Comparison of ENCODE assay signal across 8 mouse cellular contexts in genomic region chr4:106776998-106777397, GRCm38 (mm10). TPM values are rescaled to one million over a fixed set of nuclear protein-coding genes. Genes with fewer than 3 reads are reported as not detected.
DNase-seq lines count a peak whose midpoint lies in the region; ATAC-seq and TF ChIP-seq lines count a peak whose summit lies in the region.

No protein-coding gene starts in this region.

- peak; percentile 26 for DNase-seq in lung, postnatal 0 days (ENCODE audit: low spot score)
- DNase-seq in lung, adult 18-20 months: no peak
- DNase-seq in midbrain, embryonic 10.5 days (ENCODE audit: low spot score): peak; percentile 64
- no peak for DNase-seq in ovary, postnatal 14 days (ENCODE audit: low spot score)
- DNase-seq in kidney, postnatal 14 days: no peak
- DNase-seq in urinary bladder, adult 2 months (ENCODE audit: low spot score): no peak

- H3K36me3 ChIP-seq in lung, postnatal 0 days (ENCODE audit: insufficient read depth, low read length): no peaks in the 10 kb centered on the region
- no peaks in the 10 kb centered on the region for H3K36me3 ChIP-seq in hindbrain, embryonic 15.5 days
- H3K36me3 ChIP-seq in midbrain, embryonic 10.5 days: no peaks in the 10 kb centered on the region

- no peak for TF ChIP-seq EP300 in lung, postnatal 0 days (IDR thresholded peaks at IDR 0.05)

- H3K4me3 ChIP-seq in lung, postnatal 0 days (ENCODE audit: low read depth, low read length): no peak overlapping the region
- no peak overlapping the region for H3K4me3 ChIP-seq in hindbrain, embryonic 15.5 days
- H3K4me3 ChIP-seq in midbrain, embryonic 10.5 days: no peak overlapping the region

- peaks cover 7% of the 10 kb centered on the region; the same call in 1 of the 2 replicates for H3K4me1 ChIP-seq in lung, postnatal 0 days (ENCODE audit: insufficient read depth, low read depth, low read length)
- peaks cover 42% of the 10 kb centered on the region for H3K4me1 ChIP-seq in hindbrain, embryonic 15.5 days (replicated peaks)
- H3K4me1 ChIP-seq in midbrain, embryonic 10.5 days: peaks cover 55% of the 10 kb centered on the region

- ATAC-seq in lung, postnatal 0 days: no peak
- peak; percentile 67 for ATAC-seq in hindbrain, embryonic 15.5 days (ENCODE audit: low FRiP score, low read depth)
- no peak for ATAC-seq in megakaryocyte-erythroid progenitor cell, adult 5-6 weeks (replicated peaks; ENCODE audit: low FRiP score, low TSS enrichment, poor library complexity, severe bottlenecking)

- no peak overlapping the region for H3K27ac ChIP-seq in lung, postnatal 0 days (ENCODE audit: low read length)
- H3K27ac ChIP-seq in hindbrain, embryonic 15.5 days (replicated peaks): peak overlapping the region; percentile 74
- H3K27ac ChIP-seq in midbrain, embryonic 10.5 days (replicated peaks): peak overlapping the region; percentile 50; the same call in 1 of the 2 replicates

- no peak overlapping the region for H3K4me2 ChIP-seq in lung, postnatal 0 days (replicated peaks; ENCODE audit: low read depth, low read length)
- no peak overlapping the region; the same call in 1 of the 2 replicates for H3K4me2 ChIP-seq in hindbrain, embryonic 15.5 days

- WGBS in lung, postnatal 0 days: 25% methylated on average over 3 of the region's 3 CpGs
- WGBS in hindbrain, embryonic 15.5 days: 12% methylated on average over 3 of the region's 3 CpGs
- 43% methylated on average over 3 of the region's 3 CpGs for WGBS in midbrain, embryonic 10.5 days

- H3K27me3 ChIP-seq in lung, postnatal 0 days (replicated peaks; ENCODE audit: insufficient read depth, low read length): no peaks in the 10 kb centered on the region
- H3K27me3 ChIP-seq in hindbrain, embryonic 15.5 days: no peaks in the 10 kb centered on the region
- H3K27me3 ChIP-seq in midbrain, embryonic 10.5 days (ENCODE audit: low read depth, poor library complexity, severe bottlenecking): no peaks in the 10 kb centered on the region; the same call in 1 of the 2 replicates

- no peak for TF ChIP-seq CTCF in lung, postnatal 0 days (IDR thresholded peaks at IDR 0.05)

- no peaks in the 10 kb centered on the region for H3K9me3 ChIP-seq in lung, postnatal 0 days (ENCODE audit: low read length)
- H3K9me3 ChIP-seq in hindbrain, embryonic 15.5 days: no peaks in the 10 kb centered on the region
- no peaks in the 10 kb centered on the region for H3K9me3 ChIP-seq in midbrain, embryonic 10.5 days (replicated peaks)

- no peak overlapping the region for H3K9ac ChIP-seq in lung, postnatal 0 days (replicated peaks; ENCODE audit: low read depth)
- H3K9ac ChIP-seq in hindbrain, embryonic 15.5 days: no peak overlapping the region

RNA-seq across cellular contexts. Expression of gene Acot11, which starts 27.8 kb away (rescaled TPM):
- polyA plus RNA-seq in lung, postnatal 0 days (2015; fragmentation: Nextera tagmentation; extraction: Ambion mirVana): 0.93 and 0.96 TPM in 2 replicates
- polyA plus RNA-seq in hindbrain, embryonic 15.5 days (2015; fragmentation: Nextera tagmentation; extraction: Ambion mirVana): 2.1 and 2.4 TPM in 2 replicates
- 2.0 and 2.2 TPM in 2 replicates for polyA plus RNA-seq in midbrain, embryonic 10.5 days (2016; fragmentation: Nextera tagmentation; extraction: Ambion mirVana)
- total RNA-seq in megakaryocyte-erythroid progenitor cell, adult 5-6 weeks (2014; fragmentation: Nextera tagmentation): 1.0 and 2.1 TPM in 2 replicates
- total RNA-seq in megakaryocyte-erythroid progenitor cell, adult 5-6 weeks (2017): 0.99 and 1.0 TPM in 2 replicates
- polyA plus RNA-seq in urinary bladder, adult 2 months (2012; rRNA removed): 7.2 and 11.2 TPM in 2 replicates

RNA-seq across cellular contexts. Expression of gene Fam151a, which starts 43.3 kb away (rescaled TPM):
- polyA plus RNA-seq in lung, postnatal 0 days (2015; fragmentation: Nextera tagmentation; extraction: Ambion mirVana): 0.31 and 0.40 TPM in 2 replicates
- polyA plus RNA-seq in hindbrain, embryonic 15.5 days (2015; fragmentation: Nextera tagmentation; extraction: Ambion mirVana): not detected in 2 replicates
- not detected in 2 replicates for polyA plus RNA-seq in midbrain, embryonic 10.5 days (2016; fragmentation: Nextera tagmentation; extraction: Ambion mirVana)
- not detected in 2 replicates for total RNA-seq in megakaryocyte-erythroid progenitor cell, adult 5-6 weeks (2014; fragmentation: Nextera tagmentation)
- total RNA-seq in megakaryocyte-erythroid progenitor cell, adult 5-6 weeks (2017): not detected in 2 replicates
- 0.61 and 0.81 TPM in 2 replicates for polyA plus RNA-seq in urinary bladder, adult 2 months (2012; rRNA removed)

RNA-seq across cellular contexts. Expression of gene Mroh7, which starts 46.3 kb away (rescaled TPM):
- polyA plus RNA-seq in lung, postnatal 0 days (2015; fragmentation: Nextera tagmentation; extraction: Ambion mirVana): 0.05 and 0.43 TPM in 2 replicates
- 0.21 and 1.5 TPM in 2 replicates for polyA plus RNA-seq in hindbrain, embryonic 15.5 days (2015; fragmentation: Nextera tagmentation; extraction: Ambion mirVana)
- 0.04 and 0.05 TPM in 2 replicates for polyA plus RNA-seq in midbrain, embryonic 10.5 days (2016; fragmentation: Nextera tagmentation; extraction: Ambion mirVana)
- not detected in 2 replicates for total RNA-seq in megakaryocyte-erythroid progenitor cell, adult 5-6 weeks (2014; fragmentation: Nextera tagmentation)
- not detected in 2 replicates for total RNA-seq in megakaryocyte-erythroid progenitor cell, adult 5-6 weeks (2017)
- 2.0 and 3.6 TPM in 2 replicates for polyA plus RNA-seq in urinary bladder, adult 2 months (2012; rRNA removed)

Comparison
In these comparisons a context has a peak if more than half of its experiments do, and no peak if none do; other contexts are left out.
1. DNase-seq: peak in lung, postnatal 0 days (single experiment) and midbrain, embryonic 10.5 days (single experiment); none in lung, adult 18-20 months (0 of 2), ovary, postnatal 14 days (single experiment), kidney, postnatal 14 days (single experiment) and urinary bladder, adult 2 months (single experiment).